Mouse (Mus musculus) gonadal fat pad, adult 2 months (tissue): ENCODE data around the gene Oasl1. TPM values are rescaled to one million over a fixed set of nuclear protein-coding genes. Genes with fewer than 3 reads are reported as not detected.
"Not testable (repeated sequence)": the region's sequence is repeated elsewhere in the genome, so short reads cannot be mapped to it uniquely, and the experiment has no call there.

ENCODE experiments used
- DNase-seq: peaks from one replicate; pipeline ENCODE4 v3.0.0-alpha.2; 2012; ENCODE audit warnings: low read depth
- polyA plus RNA-seq: library from polyadenylated mRNA; depleted of rRNA; stranded (reverse); fragments of >200 nt; gene quantifications from 2 replicates; pipeline ENCODE4 v1.2.3, GENCODE M21; 2012; rRNA removed

The Oasl1 gene
- 1.9 and 2.0 TPM in 2 replicates for polyA plus RNA-seq

DNA sequence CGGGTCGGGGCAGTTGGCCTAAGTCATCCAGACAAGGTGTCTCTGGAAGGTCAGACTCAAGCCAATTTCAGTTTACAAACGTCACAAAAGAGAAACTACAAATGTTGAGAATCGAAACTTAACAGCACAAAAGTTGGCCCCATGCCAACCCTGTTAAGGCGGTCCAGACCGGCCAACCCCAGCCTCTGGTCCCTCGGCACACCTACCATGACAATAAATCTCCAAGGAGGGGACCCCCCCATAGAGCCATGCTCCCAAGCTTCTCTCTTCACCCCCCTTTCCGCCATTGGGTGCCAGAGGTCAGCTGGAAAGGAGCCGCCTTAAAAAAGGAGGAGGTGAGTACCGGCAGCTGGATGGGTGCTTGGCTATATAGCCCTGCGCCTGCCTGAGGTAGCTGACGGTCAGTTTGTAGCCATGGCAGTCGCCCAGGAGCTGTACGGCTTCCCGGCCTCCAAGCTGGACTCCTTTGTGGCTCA is at the start of gene Oasl1:
Gene Oasl1, plus strand, starts transcription at position 243 of the 476 bp plus-strand sequence.
- no peak for DNase-seq

DNA sequence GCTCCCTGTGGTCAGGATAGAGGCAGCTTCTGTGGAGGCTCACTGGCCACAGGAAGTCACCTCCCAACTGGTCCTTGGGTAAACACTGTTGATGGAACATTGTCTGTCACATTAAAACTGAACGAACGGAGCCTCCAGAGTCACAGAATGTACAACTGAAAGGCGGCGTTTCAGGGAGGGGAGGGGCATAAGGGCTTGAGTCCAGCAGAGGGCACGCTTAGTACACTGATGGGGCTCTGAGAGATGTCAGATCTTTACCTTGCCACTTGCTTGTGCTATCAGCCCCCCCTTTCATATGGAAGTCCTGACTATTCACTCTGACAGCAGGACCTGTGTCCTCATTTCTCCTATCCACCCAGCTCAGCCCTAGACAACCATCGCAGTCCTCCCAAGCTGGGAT is 47.2 kb upstream of the Oasl1 start:
- DNase-seq: no peak

DNA sequence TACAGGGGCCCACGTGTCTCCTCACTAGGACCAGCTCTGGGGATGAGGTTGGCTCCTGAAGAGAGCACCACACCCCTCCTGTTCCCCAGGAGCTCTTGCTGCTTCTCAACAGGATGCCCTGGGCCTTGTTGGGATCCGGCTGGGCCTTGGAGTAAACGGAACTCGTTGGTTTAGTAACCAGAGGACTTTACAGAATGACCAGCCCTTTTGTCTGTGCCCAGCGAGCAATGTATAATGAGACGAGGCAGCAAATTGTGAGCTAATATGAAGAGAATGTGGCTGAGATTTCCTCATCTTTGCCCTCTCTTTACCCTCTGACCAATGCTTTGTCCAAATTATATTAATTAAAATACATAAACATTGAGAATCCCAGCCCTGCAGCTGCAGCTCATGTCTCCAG is 46.7 kb upstream of the Oasl1 start:
- DNase-seq: no peak

GRCm38 (mm10) chr5:114877487-114877886 is 45.6 kb upstream of the Oasl1 start:
- DNase-seq: no peak

DNA sequence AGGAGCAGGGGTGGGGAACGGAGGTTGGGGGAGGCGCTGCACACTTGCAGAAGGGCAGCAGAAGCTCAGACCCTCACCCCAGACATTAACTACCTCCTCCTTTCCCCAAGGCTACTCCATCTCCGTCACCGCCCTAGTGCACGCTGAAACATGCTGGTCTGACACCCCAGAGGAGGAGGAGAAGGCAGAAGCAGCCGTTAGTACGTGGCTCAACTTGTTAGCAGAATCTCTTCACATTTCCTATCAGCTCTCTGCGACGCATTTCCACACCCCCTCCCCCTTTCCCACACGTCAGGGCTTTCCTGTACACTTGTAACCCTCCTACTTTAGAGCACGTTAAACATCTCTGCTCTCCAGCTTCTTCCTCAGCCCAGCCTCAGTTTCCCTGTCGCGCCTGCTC is 43.6 kb upstream of the Oasl1 start:
- DNase-seq: no peak

GRCm38 (mm10) chr5:114882319-114882718 is 40.7 kb upstream of the Oasl1 start:
- DNase-seq: not testable (repeated sequence)

DNA sequence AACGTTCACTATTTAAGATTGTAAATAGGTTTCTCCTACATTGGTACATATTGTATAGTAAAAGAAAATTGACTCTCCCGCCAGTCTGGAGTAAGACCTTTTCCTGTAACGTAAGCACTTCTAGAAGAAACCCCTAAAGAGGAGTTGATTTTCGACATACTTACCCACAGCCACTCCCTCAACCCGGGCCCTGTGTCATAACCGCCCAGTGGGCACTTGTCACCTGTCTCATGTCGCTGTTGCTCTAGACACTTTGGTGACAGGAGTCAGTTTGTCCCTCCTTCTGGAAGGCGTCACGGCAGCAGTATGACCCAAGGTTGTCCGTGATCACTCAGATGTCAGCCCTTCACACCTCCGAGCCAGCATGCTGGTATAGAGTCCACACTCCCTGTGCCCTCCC is 40.0 kb upstream of the Oasl1 start:
- no peak for DNase-seq

DNA sequence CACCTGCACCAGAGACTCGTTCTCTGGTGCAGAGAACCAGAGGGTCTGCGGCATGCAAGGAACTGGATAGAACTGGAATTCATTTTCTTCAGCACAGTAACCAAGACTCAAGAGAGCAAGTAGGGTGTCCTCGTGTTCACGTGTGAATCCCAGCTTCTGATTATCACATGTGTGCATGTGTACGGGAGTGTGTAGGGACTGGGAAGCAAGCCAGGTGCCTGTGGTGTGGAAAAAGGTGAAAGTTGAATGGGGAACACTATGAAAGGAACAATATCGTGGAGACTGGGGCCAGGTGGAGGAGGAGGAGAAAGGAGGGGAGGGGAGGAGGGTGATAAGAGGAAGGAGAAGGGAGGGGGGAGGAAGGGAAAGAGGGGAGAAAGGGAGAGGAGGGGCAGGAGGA is 36.2 kb upstream of the Oasl1 start:
- no peak for DNase-seq

DNA sequence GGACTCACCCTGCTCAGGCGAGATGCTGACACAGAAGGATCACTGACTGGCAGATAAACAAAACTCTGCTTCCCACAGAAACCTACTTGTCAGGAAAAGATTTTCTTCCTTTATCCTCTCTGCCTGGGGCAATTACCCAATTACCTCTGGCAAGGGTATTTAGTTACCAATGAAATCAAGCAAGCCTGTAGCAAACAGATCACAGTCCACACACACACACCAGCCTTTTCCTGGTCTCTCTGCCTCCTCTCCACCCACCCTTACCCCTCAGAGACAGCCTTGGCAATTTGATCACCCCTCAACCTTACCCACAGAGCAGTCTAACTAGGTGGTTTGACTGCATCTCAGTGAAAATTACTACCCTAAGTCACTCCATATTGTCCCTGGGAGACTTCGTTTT is 34.0 kb upstream of the Oasl1 start:
- DNase-seq: no peak

- no peak for DNase-seq
These were observed 27.5 kb upstream of the Oasl1 start for GRCm38 (mm10) chr5:114895542-114895941.

- no peak for DNase-seq
These were observed 26.2 kb upstream of the Oasl1 start, which contains the start of gene Oasl2 for GRCm38 (mm10) chr5:114896688-114897373. TSS of gene Oasl2 (plus strand) at chr5:114896936.

GRCm38 (mm10) chr5:114897374-114897793 is 25.7 kb upstream of the Oasl1 start:
- DNase-seq: no peak

- no peak for DNase-seq
These were observed 24.2 kb upstream of the Oasl1 start for GRCm38 (mm10) chr5:114898857-114899256.

DNA sequence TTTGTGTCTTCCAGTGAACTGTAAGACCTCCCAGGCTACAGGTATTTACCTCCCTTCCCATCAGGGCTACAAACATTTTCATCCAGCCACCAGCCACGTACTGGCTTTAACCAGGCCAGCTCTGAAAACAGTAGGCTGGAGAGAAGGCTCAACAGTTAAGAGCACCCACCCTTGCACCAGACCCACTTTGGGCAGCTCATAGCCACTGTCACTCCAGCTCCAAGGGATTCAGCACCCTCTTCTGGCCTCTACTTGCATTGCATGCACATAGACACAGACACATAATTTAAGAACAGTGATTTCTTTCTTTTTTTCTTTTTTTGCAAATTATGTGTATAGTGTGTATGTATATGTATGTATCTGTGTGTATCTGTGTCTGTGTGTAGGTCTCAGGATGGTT is 20.6 kb upstream of the Oasl1 start:
- no peak for DNase-seq

DNA sequence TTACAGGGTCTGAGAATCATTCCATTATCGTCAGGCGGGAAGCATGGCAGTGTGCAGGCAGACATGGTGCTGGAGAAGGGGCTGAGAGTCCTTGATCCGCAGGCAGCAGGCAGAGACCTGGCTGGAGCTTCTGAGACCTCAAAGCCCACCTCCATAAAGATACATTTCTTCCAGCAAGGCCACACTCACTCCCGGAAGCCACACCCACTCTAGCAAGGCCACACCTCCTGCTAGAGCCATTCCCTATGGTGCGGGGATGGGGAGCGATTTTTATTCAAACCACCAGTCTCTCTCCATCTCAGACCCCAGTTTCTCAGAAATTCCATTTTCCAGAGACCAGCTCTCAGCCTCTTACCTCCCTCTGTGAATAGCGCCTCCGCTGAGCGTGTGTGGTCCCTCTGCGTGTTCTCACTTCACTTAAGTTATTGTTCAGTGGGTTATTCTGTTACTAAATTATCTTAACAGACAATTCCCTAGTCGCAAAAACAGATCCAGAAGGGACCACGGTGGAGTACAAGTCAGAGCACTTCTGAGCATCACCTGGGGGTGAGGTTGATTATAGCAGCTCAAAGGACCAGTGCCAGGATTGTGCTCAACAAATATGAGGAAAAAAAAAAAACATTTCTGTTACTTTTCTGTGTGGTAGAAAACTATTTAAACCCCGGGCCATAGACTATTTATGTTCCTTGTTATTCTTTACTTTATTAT is 14.3 kb upstream of the Oasl1 start:
- no peak for DNase-seq

GRCm38 (mm10) chr5:114913686-114914085 is 9.4 kb upstream of the Oasl1 start:
- no peak for DNase-seq

GRCm38 (mm10) chr5:114914855-114915254 is 8.2 kb upstream of the Oasl1 start:
- no peak for DNase-seq

DNA sequence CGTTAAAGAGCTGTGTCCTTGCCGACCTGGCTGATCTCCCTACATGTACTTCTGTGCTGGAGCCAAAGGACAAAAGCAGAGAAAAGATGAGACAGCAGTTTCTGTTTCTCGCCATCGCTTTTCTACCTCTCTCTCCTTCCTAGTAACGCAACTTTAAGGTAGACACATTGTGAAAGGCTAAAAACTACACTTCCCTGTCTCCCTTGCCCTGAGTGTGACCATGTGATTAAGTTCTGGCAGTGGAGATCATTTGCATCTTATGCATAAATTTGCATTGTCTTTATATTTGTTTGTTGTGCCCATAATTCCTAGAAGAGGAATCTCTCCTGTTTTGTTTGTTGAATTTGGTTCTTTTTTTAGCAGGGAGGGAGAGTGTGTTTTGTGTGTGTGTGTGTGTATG is 7.2 kb upstream of the Oasl1 start:
- DNase-seq: no peak

GRCm38 (mm10) chr5:114916777-114917176 is 6.3 kb upstream of the Oasl1 start:
- DNase-seq: no peak

DNA sequence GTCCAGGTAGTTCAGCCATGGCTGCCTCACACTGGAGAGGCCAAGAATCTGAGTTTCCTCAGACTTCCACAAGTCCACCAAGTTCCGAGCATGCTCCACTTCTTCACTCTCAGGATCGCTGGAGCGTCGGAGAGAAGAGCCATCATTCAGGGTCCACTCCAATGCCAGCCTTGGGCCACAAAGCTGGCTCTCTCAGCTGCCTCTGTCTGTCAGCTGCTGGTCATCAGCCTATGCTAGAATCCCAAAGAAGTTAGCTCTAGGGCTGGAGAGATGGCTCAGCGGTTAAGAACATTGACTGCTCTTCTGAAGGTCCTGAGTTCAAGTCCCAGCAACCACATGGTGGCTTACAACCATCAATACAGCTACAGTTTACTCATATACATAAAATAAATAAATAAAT is 5.7 kb upstream of the Oasl1 start:
- DNase-seq: not testable (repeated sequence)

DNA sequence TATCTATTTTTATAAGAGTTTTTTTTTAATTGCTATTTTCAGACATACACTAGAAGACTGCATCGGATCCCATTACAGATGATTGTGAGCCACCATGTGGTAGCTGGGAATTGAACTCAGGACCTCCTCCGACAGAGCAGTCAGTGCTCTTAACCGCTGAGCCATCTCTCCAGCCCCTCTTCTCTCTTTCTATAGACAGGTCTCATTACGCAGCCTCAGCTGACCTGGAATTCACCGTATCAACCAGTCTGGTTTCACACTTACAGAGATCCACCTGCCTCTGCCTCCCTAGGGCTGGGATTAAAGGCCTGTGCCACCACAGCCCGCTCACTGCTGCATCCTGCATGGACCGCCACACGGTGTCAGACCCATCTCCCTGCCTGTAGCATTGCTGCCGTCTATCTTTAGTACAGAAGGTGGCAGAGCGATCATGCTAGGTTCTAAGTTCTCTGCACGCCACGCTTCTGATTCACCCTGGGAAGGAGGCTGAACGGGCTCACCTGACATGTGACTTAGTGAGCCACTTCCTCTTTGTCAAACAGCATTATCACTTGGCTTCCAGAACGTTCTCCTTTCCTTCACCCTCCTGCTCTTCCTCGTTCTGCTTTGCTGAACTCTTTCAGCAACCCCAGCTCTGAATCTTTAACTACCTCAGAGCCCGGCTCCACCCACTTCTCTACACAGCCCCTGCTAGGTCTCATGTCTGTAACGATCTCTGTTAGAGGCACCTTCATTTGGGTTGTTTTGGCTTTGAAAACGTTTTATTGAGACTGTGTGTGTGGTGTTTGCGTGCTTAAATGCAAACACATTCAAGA is 1.3 kb upstream of the Oasl1 start:
- DNase-seq: no peak

DNA sequence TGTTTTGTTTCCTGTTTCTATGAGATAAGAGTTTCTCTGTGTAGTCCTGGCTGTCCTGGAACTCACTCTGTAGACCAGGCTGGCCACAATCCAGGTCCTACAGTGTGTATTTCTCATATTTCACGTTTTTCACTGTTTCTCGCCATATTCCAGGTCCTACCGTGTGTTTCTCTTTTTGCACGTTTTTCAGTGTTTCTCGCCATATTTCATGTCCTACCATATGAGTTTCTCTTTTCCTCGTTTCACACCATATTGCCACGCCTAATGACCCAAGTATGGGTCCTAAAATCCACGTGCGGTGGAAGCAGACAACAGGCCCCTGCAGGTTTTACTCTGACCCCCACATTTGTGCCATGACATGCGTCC is 691 bp upstream of the Oasl1 start:
- DNase-seq: no peak
